Mouse (Mus musculus): ENCODE measurements at regions not wholly inside any gene's neighbourhood (a gene's known extent, or its start where the extent isn't known, plus 50 kb on each side); places are given as distances from the start of the nearest gene placed in this dataset.

DNA sequence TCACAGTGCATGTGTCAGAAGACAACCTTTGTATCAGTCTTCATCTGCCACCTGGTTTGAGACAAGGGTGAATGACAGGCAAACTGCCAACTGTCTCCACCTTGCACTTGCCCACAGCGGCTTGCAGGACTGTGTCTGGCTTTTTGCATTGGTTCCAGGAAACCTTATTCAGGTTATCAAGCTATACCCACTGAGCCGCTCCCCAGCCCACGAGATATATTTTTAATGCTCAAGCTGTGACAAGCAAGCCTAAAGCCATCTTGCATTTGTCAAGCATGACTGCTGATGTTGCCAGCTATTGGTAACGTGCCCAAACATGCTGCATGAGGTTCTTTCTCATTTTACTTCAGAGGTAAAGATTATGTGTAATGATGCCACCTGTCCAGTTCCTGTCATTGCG lies 437.6 kb upstream of the Tbl1xr1 start:
- no peak for TF ChIP-seq CTCF (IDR thresholded peaks at IDR 0.05; ENCODE audit: extremely low read depth, insufficient read length, insufficient replicate concordance, low read depth, low read length)
- no peak for TF ChIP-seq POLR2A (IDR thresholded peaks at IDR 0.05; ENCODE audit: low read depth, low read length)

Data from small intestine, adult 2 months (tissue).